Mouse (Mus musculus) liver, embryonic 14.5 days (tissue): ENCODE data around the gene Nrxn2. TPM values are rescaled to one million over a fixed set of nuclear protein-coding genes. Genes with fewer than 3 reads are reported as not detected.

Source experiments
- ATAC-seq: fragments of 200-750 bp; cut with Nextera tagmentation; 2 replicates; pipeline ENCODE4 v1.8.0; 2017; ENCODE audit warnings: moderate number of reproducible peaks, mild to moderate bottlenecking, moderate library complexity; ENCODE audit not compliant: insufficient read depth
- DNase-seq, 3 experiments: peaks; one replicate each; pipeline ENCODE4 v3.0.0-alpha.2; 2012 to 2013; ENCODE audit warnings: low read depth in 3 of 3, low spot score in 3 of 3
- H3K27ac ChIP-seq: fragments of 300-500 bp; sonication (generic); 2 replicates; pipeline ENCODE4 v1.5.1; 2014; ENCODE audit warnings: moderate library complexity, mild to moderate bottlenecking, control low read depth, inconsistent platforms
- H3K27me3 ChIP-seq: fragments of 300-500 bp; sonication (generic); 2 replicates; pipeline ENCODE4 v1.6.1; 2014; ENCODE audit warnings: mild to moderate bottlenecking, low read length, moderate library complexity; ENCODE audit not compliant: control insufficient read depth, insufficient read depth
- H3K36me3 ChIP-seq: fragments of 300-500 bp; sonication (generic); replicated peaks from 2 replicates; pipeline ENCODE4 v1.6.1; 2014; ENCODE audit warnings: low read depth; ENCODE audit not compliant: control insufficient read depth, insufficient read depth
- H3K4me1 ChIP-seq, 2 experiments: fragments of 200-500 bp in 1 of 2; fragments of 300-500 bp in 1 of 2; sonication (generic) in 1 of 2; replicated peaks; 2 replicates each; pipeline ENCODE4 v1.6.1; 2012 to 2014; ENCODE audit warnings: antibody characterized with exemption in 1 of 2, inconsistent platforms in 1 of 2, low read length in 1 of 2; ENCODE audit not compliant: control insufficient read depth in 2 of 2, insufficient read depth in 2 of 2
- H3K4me2 ChIP-seq: fragments of 300-500 bp; sonication (generic); 2 replicates; pipeline ENCODE4 v1.6.1; 2014; ENCODE audit warnings: low read depth, mild to moderate bottlenecking, control low read depth, moderate library complexity
- H3K4me3 ChIP-seq, 2 experiments: fragments of 200-500 bp in 1 of 2; fragments of 300-500 bp in 1 of 2; sonication (generic) in 1 of 2; 2 replicates each; pipeline ENCODE4 v1.5.1; 2012 to 2014; ENCODE audit warnings: low read depth in 2 of 2, low read length in 2 of 2, mild to moderate bottlenecking in 2 of 2, control low read depth in 1 of 2, inconsistent platforms in 1 of 2, moderate library complexity in 1 of 2; ENCODE audit not compliant: insufficient read depth in 1 of 2
- H3K9ac ChIP-seq: fragments of 300-500 bp; sonication (generic); replicated peaks from 2 replicates; pipeline ENCODE4 v1.6.1; 2014; ENCODE audit warnings: mild to moderate bottlenecking, control low read depth, moderate library complexity
- H3K9me3 ChIP-seq: fragments of 300-500 bp; sonication (generic); 2 replicates; pipeline ENCODE4 v1.6.1; 2016; ENCODE audit warnings: low read length, mixed read lengths; ENCODE audit not compliant: control insufficient read depth
- CTCF ChIP-seq: IDR thresholded peaks from 2 replicates; pipeline ENCODE4 v1.5.1; 2016; ENCODE audit warnings: antibody characterized with exemption, low read depth, control low read depth
- EP300 ChIP-seq: IDR thresholded peaks from 2 replicates; pipeline ENCODE4 v1.6.1; 2016; ENCODE audit warnings: antibody characterized with exemption, low read depth
- WGBS: fragments of 180-500 bp; shearing (Covaris S2); extraction: QIAGEN DNeasy Blood & Tissue Kit; methylation state at CpG from one replicate; pipeline ENCODE4 v1.1.7; 2014; ENCODE audit not compliant: insufficient replicate concordance; 5-methylcytosine and 5-hydroxymethylcytosine counted together
- polyA plus RNA-seq, 2 experiments: library from polyadenylated mRNA; depleted of rRNA in 1 of 2; stranded (reverse) in 1 of 2; unstranded in 1 of 2; fragments of >200 nt; fragmentation: Nextera tagmentation in 1 of 2; extraction: Ambion mirVana in 1 of 2; gene quantifications; 2 replicates each; pipeline versions ENCODE4 v1.2.1 to v1.2.3; 2012 to 2014

Gene Nrxn2
- polyA plus RNA-seq, 2 experiments: 0.27 to 0.46 TPM

- no peak for ATAC-seq
- Histone ChIP-seq H3K27ac (no peak overlapping the region), H3K4me1 (no peaks in the 10 kb centered on the region), H3K4me2 (no peak overlapping the region), H3K4me3 (no peak overlapping the region), H3K36me3 (no peaks in the 10 kb centered on the region), H3K9ac (no peak overlapping the region), H3K9me3 (no peaks in the 10 kb centered on the region), H3K27me3 (no peaks in the 10 kb centered on the region)
- DNase-seq: no peak
- TF ChIP-seq EP300 (no peak), CTCF (no peak)
- 68% methylated on average over 7 of the region's 7 CpGs for WGBS
Measured at GRCm38 (mm10) chr19:6541521-6541920, 123.0 kb downstream of the Nrxn2 start.

- H3K4me1 ChIP-seq: no peaks in the 10 kb centered on the region
- no peaks in the 10 kb centered on the region for H3K9me3 ChIP-seq
- no peaks in the 10 kb centered on the region for H3K27me3 ChIP-seq
- ATAC-seq: no peak
- no peak within 1 kb of the TSS for H3K9ac ChIP-seq
- H3K27ac ChIP-seq: no peak within 1 kb of the TSS
- no peak within 1 kb of the TSS for H3K4me2 ChIP-seq
- no peaks in the 10 kb centered on the region for H3K36me3 ChIP-seq
- TF ChIP-seq EP300 (no peak), CTCF (no peak)
- H3K4me3 ChIP-seq: no peak within 1 kb of the TSS
- WGBS: 73% methylated on average over 16 of the region's 16 CpGs
- no peak for DNase-seq
Measured at GRCm38 (mm10) chr19:6542367-6543034, 124.0 kb downstream of the Nrxn2 start, which contains the start of gene Slc22a12. TSS of gene Slc22a12 (minus strand) at chr19:6543032.

GRCm38 (mm10) chr19:6543035-6543383, 124.5 kb downstream of the Nrxn2 start:
- TF ChIP-seq EP300: no peak
- TF ChIP-seq CTCF: no peak
- no peak overlapping the region for H3K9ac ChIP-seq

GRCm38 (mm10) chr19:6543518-6543917, 125.0 kb downstream of the Nrxn2 start:
- Histone ChIP-seq H3K4me3 (no peak overlapping the region), H3K27ac (no peak overlapping the region), H3K9ac (no peak overlapping the region), H3K4me2 (no peak overlapping the region), H3K4me1 (no peaks in the 10 kb centered on the region), H3K9me3 (no peaks in the 10 kb centered on the region), H3K36me3 (no peaks in the 10 kb centered on the region), H3K27me3 (no peaks in the 10 kb centered on the region)
- ATAC-seq (no peak), DNase-seq (no peak)
- 28% methylated on average over 7 of the region's 7 CpGs for WGBS
- TF ChIP-seq CTCF: no peak
- TF ChIP-seq EP300: no peak

More at GRCm38 (mm10) chr19:6543035-6543383, 124.5 kb downstream of the Nrxn2 start:
- Histone ChIP-seq H3K4me3 (no peak overlapping the region), H3K36me3 (no peaks in the 10 kb centered on the region), H3K27ac (no peak overlapping the region), H3K4me2 (no peak overlapping the region), H3K9me3 (no peaks in the 10 kb centered on the region), H3K4me1 (no peaks in the 10 kb centered on the region), H3K27me3 (no peaks in the 10 kb centered on the region)
- 71% methylated on average over 6 of the region's 6 CpGs for WGBS
- DNase-seq: no peak
- ATAC-seq: no peak

GRCm38 (mm10) chr19:6544712-6545111, 126.2 kb downstream of the Nrxn2 start:
- 64% methylated on average over 13 of the region's 13 CpGs for WGBS
- Histone ChIP-seq H3K36me3 (no peaks in the 10 kb centered on the region), H3K27me3 (no peaks in the 10 kb centered on the region), H3K4me3 (no peak overlapping the region), H3K27ac (no peak overlapping the region), H3K9me3 (no peaks in the 10 kb centered on the region), H3K9ac (no peak overlapping the region), H3K4me1 (no peaks in the 10 kb centered on the region), H3K4me2 (no peak overlapping the region)
- TF ChIP-seq CTCF (no peak), EP300 (no peak)
- no peak for DNase-seq
- no peak for ATAC-seq
